In the genomic region with DNA sequence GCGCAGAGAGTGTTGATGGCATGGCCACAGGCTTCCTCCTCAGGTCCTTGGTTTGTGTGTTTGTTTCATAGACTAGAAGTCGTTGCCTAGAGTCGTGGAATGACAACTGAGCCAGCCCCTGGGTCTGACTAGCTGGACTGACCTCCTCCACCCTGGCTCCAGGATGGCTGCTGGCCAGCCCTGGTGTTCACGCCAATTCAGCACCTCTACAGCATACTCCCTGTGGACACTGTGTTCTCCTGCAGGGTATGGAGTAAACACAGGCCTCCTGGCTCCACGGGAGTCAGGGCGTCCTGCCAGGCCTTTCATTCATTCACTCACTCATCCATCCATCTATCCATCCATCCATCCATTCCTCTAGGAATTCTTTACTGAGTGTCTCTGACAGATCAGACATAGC, we compare ENCODE assay signal across 10 mouse cellular contexts. TPM values are rescaled to one million over a fixed set of nuclear protein-coding genes. Genes with fewer than 3 reads are reported as not detected.
DNase-seq lines count a peak whose midpoint lies in the region; ATAC-seq and TF ChIP-seq lines count a peak whose summit lies in the region.
"Had no signal": no experiment of that assay in that cellular context is flagged by ENCODE, and none has a peak within 500 bp of the region (broad histone marks: within the 10 kb centered on the region; RNA-seq: fewer than 3 reads in every experiment).

No protein-coding gene starts in this region.

- H3K27ac ChIP-seq in forebrain, embryonic 13.5 days: peak overlapping the region; percentile 10; the same call in 1 of the 2 replicates
- H3K27ac ChIP-seq in forebrain, embryonic 11.5 days (ENCODE audit: low read depth, low read length): no peak overlapping the region
- no peak overlapping the region for H3K27ac ChIP-seq in midbrain, postnatal 0 days (ENCODE audit: low read depth, low read length)
- H3K27ac ChIP-seq: limb, embryonic 12.5 days had no signal

- no peak overlapping the region for H3K4me3 ChIP-seq in forebrain, embryonic 13.5 days
- H3K4me3 ChIP-seq in forebrain, embryonic 11.5 days (ENCODE audit: low read depth, low read length): no peak overlapping the region
- H3K4me3 ChIP-seq in midbrain, postnatal 0 days (ENCODE audit: low read depth, low read length): no peak overlapping the region
- H3K4me3 ChIP-seq: embryonic facial prominence, embryonic 12.5 days; limb, embryonic 12.5 days had no signal

- ATAC-seq in forebrain, embryonic 13.5 days: no peak
- ATAC-seq in forebrain, embryonic 11.5 days (replicated peaks; ENCODE audit: low FRiP score): no peak
- no peak for ATAC-seq in midbrain, postnatal 0 days (ENCODE audit: low FRiP score)

- no peaks in the 10 kb centered on the region for H3K27me3 ChIP-seq in forebrain, embryonic 13.5 days
- H3K27me3 ChIP-seq in forebrain, embryonic 11.5 days (ENCODE audit: control insufficient read depth, insufficient read depth, low read length): no peaks in the 10 kb centered on the region
- H3K27me3 ChIP-seq in midbrain, postnatal 0 days (ENCODE audit: insufficient read depth, low read length): no peaks in the 10 kb centered on the region
- H3K27me3 ChIP-seq: embryonic facial prominence, embryonic 12.5 days; limb, embryonic 12.5 days had no signal

- H3K4me2 ChIP-seq in forebrain, embryonic 13.5 days: no peak overlapping the region
- no peak overlapping the region for H3K4me2 ChIP-seq in forebrain, embryonic 11.5 days (ENCODE audit: low read depth, low read length, severe bottlenecking)
- H3K4me2 ChIP-seq in midbrain, postnatal 0 days (ENCODE audit: low read depth, low read length, poor library complexity, severe bottlenecking): no peak overlapping the region
- H3K4me2 ChIP-seq: embryonic facial prominence, embryonic 12.5 days; limb, embryonic 12.5 days had no signal

- WGBS in forebrain, embryonic 13.5 days: 65% methylated on average over 6 of the region's 6 CpGs
- 72% methylated on average over 6 of the region's 6 CpGs for WGBS in forebrain, embryonic 11.5 days
- WGBS in midbrain, postnatal 0 days: 61% methylated on average over 6 of the region's 6 CpGs

- H3K4me1 ChIP-seq in forebrain, embryonic 13.5 days: peaks cover 31% of the 10 kb centered on the region
- no peaks in the 10 kb centered on the region for H3K4me1 ChIP-seq in forebrain, embryonic 11.5 days (replicated peaks; ENCODE audit: control insufficient read depth, insufficient read depth, low read length)
- H3K4me1 ChIP-seq in midbrain, postnatal 0 days (ENCODE audit: insufficient read depth, low read length): no peaks in the 10 kb centered on the region

- no peaks in the 10 kb centered on the region for H3K36me3 ChIP-seq in forebrain, embryonic 13.5 days (ENCODE audit: poor library complexity, severe bottlenecking)
- no peaks in the 10 kb centered on the region for H3K36me3 ChIP-seq in forebrain, embryonic 11.5 days (ENCODE audit: control insufficient read depth, insufficient read depth, low read length)
- H3K36me3 ChIP-seq in midbrain, postnatal 0 days (ENCODE audit: insufficient read depth, low read length): no peaks in the 10 kb centered on the region
- H3K36me3 ChIP-seq: embryonic facial prominence, embryonic 12.5 days; limb, embryonic 12.5 days had no signal

- intact Hi-C loops in left cerebral cortex, postnatal 36 days (cut with DNase I): no loop called here

- H3K9ac ChIP-seq in forebrain, embryonic 13.5 days: no peak overlapping the region
- no peak overlapping the region for H3K9ac ChIP-seq in forebrain, embryonic 11.5 days (ENCODE audit: low read length)
- no peak overlapping the region for H3K9ac ChIP-seq in midbrain, postnatal 0 days (replicated peaks; ENCODE audit: low read length, poor library complexity, severe bottlenecking)
- H3K9ac ChIP-seq: embryonic facial prominence, embryonic 12.5 days; limb, embryonic 12.5 days had no signal

- DNase-seq in forebrain, embryonic 11.5 days (ENCODE audit: low spot score): no peak
- peak; percentile 74 for DNase-seq in Muller cell, postnatal 12 days (ENCODE audit: inconsistent ontology term)
- DNase-seq in heart, adult 11 months: peak; percentile 99
- peak; percentile 98 for DNase-seq in kidney, adult 9 months
- DNase-seq in midbrain, postnatal 0 days (ENCODE audit: low spot score): peak; percentile 52
- no peak for DNase-seq in left cerebral cortex, postnatal 36 days (ENCODE audit: low spot score in 2 of 2)
- no peak for DNase-seq in T-cell, adult 2 months (ENCODE audit: low spot score)

- TF ChIP-seq CTCF in midbrain, postnatal 0 days (IDR thresholded peaks at IDR 0.05): no peak

- no peaks in the 10 kb centered on the region for H3K9me3 ChIP-seq in forebrain, embryonic 13.5 days (replicated peaks)
- no peaks in the 10 kb centered on the region for H3K9me3 ChIP-seq in forebrain, embryonic 11.5 days (ENCODE audit: control insufficient read depth, low read length)
- no peaks in the 10 kb centered on the region for H3K9me3 ChIP-seq in midbrain, postnatal 0 days (ENCODE audit: low read length)
- H3K9me3 ChIP-seq: embryonic facial prominence, embryonic 12.5 days; limb, embryonic 12.5 days had no signal

RNA-seq across cellular contexts. Expression of gene Aldh1l1, which starts 22.9 kb away (rescaled TPM):
- 8.1 and 9.6 TPM in 2 replicates for polyA plus RNA-seq in forebrain, embryonic 13.5 days (2015; fragmentation: Nextera tagmentation; extraction: Ambion mirVana)
- 1.2 and 2.8 TPM in 2 replicates for polyA plus RNA-seq in forebrain, embryonic 11.5 days (2014; fragmentation: Nextera tagmentation; extraction: Ambion mirVana)
- total RNA-seq in midbrain, postnatal 0 days (2014; rRNA removed): 111 and 125 TPM in 2 replicates
- polyA plus RNA-seq in midbrain, postnatal 0 days (2015; fragmentation: Nextera tagmentation; extraction: Ambion mirVana): 83.8 and 101 TPM in 2 replicates
- 10 to 100 TPM; 56.0 to 67.0 TPM for total RNA-seq in left cerebral cortex, postnatal 36 days (2021)

RNA-seq across cellular contexts. Expression of gene Klf15, which starts 46.7 kb away (rescaled TPM):
- 6.5 and 7.0 TPM in 2 replicates for polyA plus RNA-seq in forebrain, embryonic 13.5 days (2015; fragmentation: Nextera tagmentation; extraction: Ambion mirVana)
- 2.8 and 3.0 TPM in 2 replicates for polyA plus RNA-seq in forebrain, embryonic 11.5 days (2014; fragmentation: Nextera tagmentation; extraction: Ambion mirVana)
- 34.2 and 35.1 TPM in 2 replicates for total RNA-seq in midbrain, postnatal 0 days (2014; rRNA removed)
- polyA plus RNA-seq in midbrain, postnatal 0 days (2015; fragmentation: Nextera tagmentation; extraction: Ambion mirVana): 20.6 and 22.3 TPM in 2 replicates
- total RNA-seq in left cerebral cortex, postnatal 36 days (2021): 10 to 100 TPM; 26.4 to 27.2 TPM

Comparison
In these comparisons a context has a peak if more than half of its experiments do, and no peak if none do; other contexts are left out.
1. DNase-seq: peak in Muller cell, postnatal 12 days (single experiment), heart, adult 11 months (single experiment), kidney, adult 9 months (single experiment) and midbrain, postnatal 0 days (single experiment); none in forebrain, embryonic 11.5 days (single experiment), left cerebral cortex, postnatal 36 days (0 of 2) and T-cell, adult 2 months (single experiment).